Mouse (Mus musculus) gastrocnemius, postnatal 4 days (tissue): ENCODE measurements around the gene Nfkbie. TPM values are rescaled to one million over a fixed set of nuclear protein-coding genes. Genes with fewer than 3 reads are reported as not detected.

Experiments used
- DNase-seq, 2 experiments: peaks; one replicate each; pipeline ENCODE4 v3.0.0; 2021 to 2022; ENCODE audit warnings: low spot score in 2 of 2, mixed read lengths in 2 of 2
- total RNA-seq, 2 experiments: library from RNA; stranded (reverse); gene quantifications; 2 replicates each; pipeline ENCODE4 v1.2.3; 2021

Gene Nfkbie
- total RNA-seq, 2 experiments from 2014 or later, result 3.2 TPM

DNA sequence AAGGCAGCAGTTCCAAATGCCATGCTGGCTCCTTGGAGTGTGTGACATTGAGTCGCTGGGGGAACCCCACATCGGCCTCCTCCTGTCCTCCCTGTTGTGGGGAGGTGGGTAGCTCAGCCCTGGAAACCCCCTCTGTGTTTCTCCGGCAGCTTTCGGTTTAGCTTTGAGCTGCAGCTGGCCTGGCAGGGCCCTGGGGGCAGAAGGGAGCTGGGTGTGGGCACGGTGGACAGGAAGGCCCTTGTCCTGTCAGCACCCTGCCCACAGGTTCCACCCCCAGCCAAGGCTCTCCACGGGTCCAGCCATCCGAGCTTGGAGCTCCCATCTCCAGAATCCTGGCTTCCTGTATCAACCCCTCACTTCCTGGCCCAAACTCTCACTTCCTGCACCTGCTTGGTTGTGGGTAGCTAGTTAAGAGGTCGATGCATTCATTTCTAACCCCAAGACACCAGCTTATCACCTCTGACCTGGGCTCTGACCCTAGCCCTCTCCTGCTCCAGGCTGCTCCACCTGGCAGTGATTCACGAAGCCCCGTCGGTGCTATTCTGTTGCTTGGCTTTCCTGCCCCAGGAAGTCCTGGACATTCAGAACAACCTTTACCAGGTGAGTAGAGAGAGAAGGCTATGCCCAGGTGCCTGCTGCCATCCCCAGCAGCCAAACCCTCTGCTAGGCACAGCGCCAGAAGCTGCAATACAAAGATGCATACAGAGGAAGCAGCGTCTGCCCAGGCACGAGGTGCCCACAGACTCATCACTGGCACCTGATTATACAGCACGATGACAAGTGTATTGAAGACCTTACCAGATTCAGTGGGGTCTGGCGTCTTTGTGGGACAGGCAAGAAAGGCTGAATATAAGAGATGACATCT, 2.7 kb downstream of the Nfkbie start:
- DNase-seq, result no peak

DNA sequence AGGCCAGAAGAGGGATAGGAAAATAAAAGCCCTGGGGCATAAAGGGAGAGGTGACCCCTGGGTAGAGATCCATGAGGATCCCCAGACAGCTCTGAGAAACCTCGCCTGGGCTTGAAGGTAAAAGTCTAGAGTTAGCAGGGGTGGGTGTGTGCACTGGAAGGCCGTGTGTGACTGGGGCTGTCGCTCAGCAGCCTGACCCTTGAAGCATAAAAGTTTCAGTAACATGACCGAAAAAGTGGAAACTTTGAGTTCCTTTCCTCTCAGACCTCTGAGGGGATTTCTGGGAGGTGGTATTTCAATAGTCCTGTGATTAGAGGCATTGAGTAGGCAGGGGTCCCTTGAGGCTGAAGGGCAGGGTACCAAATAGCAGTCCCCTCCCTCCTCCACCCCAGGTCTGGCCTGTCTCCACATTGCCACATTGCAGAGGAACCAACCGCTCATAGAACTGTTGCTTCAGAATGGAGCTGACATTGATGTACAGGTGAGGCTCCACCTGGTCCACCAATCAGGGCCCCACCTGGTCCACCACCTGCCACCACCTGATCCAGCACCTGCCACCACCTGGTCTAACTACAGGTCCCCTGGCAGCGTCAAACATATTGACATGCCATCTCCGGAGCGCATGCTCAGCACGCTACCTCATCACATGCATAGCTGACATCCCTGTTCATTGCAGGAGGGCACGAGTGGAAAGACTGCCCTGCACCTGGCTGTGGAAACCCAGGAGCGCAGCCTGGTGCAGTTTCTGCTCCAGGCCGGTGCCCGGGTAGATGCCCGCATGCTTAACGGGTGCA, 4.4 kb downstream of the Nfkbie start:
- DNase-seq, result no peak

- DNase-seq, result no peak
Observed at GRCm38 (mm10) chr17:45563216-45563615, 7.7 kb downstream of the Nfkbie start.

DNA sequence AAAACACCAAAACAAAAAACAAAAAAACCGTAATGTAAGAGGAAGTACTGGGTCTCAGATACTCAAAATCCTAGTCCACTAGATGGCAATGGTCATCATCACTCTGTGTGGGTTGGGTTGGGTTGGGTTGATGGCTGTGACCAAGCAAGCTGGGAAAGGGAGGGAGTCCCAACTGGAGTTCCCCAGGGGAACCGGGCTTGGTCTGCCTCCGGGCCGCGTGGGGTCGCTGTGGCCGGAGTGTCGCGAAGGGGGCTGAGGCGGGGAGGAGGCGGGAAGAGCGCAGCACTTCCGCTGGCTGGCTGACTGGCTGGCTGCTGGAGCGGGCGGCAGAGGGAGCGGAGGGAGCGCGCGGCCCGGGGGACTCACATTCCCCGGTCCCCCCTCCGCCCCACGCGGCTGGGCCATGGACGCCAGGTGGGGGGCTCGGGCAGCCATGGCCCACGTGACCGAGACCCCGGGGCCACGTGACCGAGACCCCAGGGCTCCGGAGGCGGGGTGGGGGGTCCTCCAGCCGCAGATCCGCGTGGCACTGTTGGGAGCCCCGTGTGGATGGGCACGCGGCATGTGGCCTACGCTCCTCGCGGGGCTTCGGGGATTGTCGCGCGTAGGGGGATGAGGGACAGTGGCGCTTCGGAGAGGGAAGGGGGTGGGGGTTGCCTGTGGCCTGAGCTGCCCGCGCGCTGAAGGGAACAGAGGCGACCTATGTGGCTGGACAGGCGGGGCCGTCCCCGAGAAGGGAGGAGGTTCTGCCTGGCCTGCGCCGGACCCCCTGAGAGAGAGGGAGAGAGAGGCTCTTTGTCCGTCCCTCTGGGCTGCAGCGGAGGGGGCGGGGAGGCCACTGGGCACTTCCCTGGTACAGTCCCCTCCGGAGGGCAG, 8.4 kb downstream of the Nfkbie start, which contains the start of gene Slc35b2:
Gene Slc35b2 (plus strand): TSS at position 220 of the 876 bp plus-strand sequence.
- DNase-seq, result peak; percentile 92 to 94

GRCm38 (mm10) chr17:45564531-45565084, 9.1 kb downstream of the Nfkbie start:
- no peak for DNase-seq

- no peak for DNase-seq
Observed at GRCm38 (mm10) chr17:45565103-45565502, 9.6 kb downstream of the Nfkbie start.

DNA sequence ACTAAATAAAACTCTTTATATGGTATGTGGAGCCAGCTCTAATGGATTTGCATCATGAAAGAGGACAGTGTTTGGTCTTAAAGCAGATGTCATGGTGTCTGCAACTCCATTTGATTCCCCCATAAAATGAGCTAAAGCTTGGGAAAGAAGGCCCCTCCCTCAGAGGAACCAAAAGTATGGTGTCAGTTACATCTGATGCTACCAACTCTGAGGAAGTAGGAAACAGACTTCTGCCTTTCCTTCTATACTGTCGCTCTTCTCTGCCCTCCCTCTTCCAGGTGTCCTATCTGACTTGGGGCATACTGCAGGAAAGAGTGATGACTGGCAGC, 10.5 kb downstream of the Nfkbie start:
- DNase-seq, result no peak

DNA sequence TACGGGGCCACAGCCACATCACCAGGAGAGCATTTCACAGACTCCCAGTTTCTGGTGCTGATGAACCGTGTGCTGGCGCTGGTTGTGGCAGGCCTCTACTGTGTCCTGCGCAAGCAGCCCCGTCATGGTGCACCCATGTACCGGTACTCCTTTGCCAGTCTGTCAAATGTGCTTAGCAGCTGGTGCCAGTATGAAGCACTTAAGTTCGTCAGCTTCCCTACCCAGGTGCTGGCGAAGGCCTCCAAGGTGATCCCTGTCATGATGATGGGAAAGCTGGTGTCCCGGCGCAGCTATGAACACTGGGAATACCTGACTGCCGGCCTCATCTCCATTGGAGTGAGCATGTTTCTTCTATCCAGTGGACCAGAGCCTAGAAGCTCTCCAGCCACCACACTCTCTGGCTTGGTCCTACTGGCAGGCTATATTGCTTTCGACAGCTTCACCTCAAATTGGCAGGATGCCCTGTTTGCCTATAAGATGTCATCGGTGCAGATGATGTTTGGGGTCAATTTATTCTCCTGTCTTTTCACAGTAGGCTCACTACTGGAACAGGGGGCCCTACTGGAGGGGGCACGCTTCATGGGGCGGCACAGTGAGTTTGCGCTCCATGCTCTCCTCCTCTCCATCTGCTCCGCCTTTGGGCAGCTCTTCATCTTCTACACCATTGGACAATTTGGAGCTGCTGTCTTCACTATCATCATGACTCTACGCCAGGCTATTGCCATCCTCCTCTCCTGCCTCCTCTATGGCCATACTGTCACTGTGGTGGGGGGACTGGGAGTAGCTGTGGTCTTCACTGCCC, 11.1 kb downstream of the Nfkbie start:
- DNase-seq, result no peak

GRCm38 (mm10) chr17:45567162-45567601, 11.7 kb downstream of the Nfkbie start:
- no peak for DNase-seq

DNA sequence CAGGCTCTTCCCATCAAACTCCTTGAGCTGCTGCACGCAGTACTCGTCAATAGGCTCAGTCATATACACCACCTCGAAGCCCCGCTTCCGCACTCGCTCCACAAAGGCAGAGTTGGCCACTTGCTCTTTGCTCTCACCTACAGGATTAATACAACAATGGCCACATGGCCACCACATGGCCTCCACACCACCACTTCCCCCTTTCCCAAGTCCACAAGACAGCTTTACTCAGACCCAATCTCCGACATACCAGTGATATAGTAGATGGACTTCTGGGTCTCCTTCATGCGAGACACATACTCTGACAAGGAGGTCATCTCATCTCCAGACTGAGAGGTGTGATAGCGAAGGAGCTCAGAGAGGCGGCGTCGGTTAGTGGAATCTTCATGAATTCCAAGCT, 13.5 kb downstream of the Nfkbie start:
- DNase-seq, result no peak

GRCm38 (mm10) chr17:45569999-45570398, 14.5 kb downstream of the Nfkbie start:
- no peak for DNase-seq

GRCm38 (mm10) chr17:45572103-45573086, 16.9 kb downstream of the Nfkbie start:
- DNase-seq, result peak; percentile 65 to 84

DNA sequence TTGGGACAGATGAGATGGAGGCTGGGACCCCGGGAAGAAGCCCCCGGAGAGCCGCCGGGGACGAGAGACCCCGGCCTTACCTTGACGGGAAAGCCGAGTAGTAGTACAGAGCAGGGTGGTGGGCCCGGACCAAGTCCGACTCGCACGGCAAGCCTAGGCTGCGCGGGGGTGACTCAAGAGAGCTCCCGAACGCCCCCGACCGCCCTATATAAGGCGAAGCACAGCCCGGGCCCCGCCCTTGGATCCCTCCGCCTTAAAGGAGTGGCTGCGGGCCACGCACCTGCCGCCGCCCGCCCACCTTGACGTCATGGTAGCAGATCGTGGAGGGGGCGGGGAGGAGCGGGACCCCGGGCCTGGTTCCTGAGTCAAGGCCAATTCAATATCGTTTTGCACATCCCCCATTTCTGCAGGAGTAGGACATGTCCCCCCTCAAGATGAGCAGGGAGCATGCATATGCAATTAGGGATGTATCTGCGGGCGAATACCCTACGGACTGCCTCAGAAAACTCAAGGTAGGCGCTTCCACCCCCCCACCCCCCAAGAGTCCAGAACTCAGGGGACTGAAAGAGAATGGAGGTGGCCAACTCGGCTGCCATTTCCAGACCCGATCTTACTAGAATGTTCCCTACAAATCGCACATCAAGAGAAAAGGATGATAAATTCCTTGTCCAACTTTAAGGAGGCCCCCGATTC, 17.7 kb downstream of the Nfkbie start, which contains the start of gene Hsp90ab1:
Gene Hsp90ab1 (minus strand): TSS at position 185 of the 693 bp plus-strand sequence.
- peak; percentile 99 for DNase-seq

GRCm38 (mm10) chr17:45573780-45574123, 18.2 kb downstream of the Nfkbie start:
- peak; percentile 89 to 96 for DNase-seq

- DNase-seq, result peak in 1 of 2 experiments; percentile 63
Observed at GRCm38 (mm10) chr17:45574129-45574761, 18.7 kb downstream of the Nfkbie start.

DNA sequence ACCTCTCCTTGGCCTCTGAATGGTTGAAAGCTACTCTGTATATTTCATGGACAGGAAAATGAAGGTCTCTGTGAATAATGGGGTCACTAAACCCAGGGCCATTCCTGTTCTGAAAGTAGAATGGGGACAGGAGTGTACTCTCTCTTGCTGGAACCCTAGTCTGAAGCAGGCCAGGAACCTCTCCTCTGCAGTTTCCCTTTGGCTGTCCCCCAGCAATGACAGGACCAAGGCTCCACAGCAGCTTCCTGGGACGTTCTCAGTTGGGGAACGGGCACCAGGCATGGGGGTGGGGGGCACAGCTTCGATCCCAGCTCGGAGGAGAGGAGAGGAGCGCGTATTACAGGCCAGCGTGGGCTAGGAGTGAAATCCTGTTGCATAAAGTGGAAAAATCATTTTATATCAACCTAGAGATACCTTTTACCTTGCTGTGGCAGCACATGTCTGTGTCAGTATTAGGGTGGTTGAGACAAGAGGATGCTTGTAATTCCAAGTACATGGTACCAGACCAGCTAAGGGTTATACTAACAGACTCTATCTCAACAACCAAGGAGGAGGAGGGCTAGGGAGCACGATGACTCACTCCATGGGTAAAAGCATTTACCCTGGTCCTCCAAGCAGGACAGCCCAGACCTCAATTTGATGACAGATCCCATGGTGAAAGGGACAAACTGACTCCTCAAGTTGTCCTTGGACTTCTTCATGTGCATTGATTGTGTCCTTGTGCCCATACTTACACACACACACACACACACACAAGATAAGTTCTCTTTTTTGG, 19.8 kb downstream of the Nfkbie start:
- DNase-seq, result no peak

DNA sequence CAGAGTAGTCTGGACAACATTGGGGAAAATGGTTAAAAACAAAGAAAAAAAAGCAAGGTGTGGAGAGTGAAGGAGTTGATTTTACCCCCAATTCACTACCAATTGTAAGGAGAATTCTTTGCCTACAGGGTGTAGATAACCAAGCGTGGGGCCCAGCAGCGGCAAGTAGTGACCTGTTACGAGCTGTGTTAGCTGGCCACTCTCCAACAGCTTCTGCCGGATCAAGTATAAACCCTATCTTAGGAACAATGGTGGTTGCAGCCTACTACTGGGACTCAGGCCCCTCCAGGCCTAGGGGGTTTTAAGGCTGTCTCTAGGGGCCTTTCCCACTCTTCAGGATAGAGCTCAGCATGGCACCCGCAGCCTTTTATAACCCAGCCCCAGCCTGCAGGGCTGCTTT, 22.7 kb downstream of the Nfkbie start:
- DNase-seq, result no peak
